21 mouse cellular contexts compared by ENCODE assay signal in the genomic region with DNA sequence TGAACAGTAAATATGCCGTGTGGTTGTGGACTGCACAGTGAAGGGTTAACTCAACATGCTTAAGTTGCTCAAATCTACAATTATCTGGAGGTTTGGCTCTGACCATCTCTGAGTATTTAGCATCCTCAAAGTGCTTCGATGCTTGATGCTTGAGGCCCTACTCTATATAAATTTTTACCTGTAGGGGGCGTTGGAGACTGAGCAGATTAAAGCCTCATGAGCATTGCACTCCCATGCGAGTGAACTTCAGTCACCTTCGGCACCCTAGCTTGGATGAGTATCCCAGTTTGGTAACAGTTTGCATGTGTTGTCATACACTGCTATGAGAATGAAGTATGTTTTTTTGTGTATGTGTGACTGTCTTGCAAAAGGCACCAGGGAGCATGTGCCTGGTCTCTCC. TPM values are rescaled to one million over a fixed set of nuclear protein-coding genes. Genes with fewer than 3 reads are reported as not detected.
DNase-seq lines count a peak whose midpoint lies in the region; ATAC-seq and TF ChIP-seq lines count a peak whose summit lies in the region.
"Had no signal": no experiment of that assay in that cellular context is flagged by ENCODE, and none has a peak within 500 bp of the region (broad histone marks: within the 10 kb centered on the region; RNA-seq: fewer than 3 reads in every experiment).

No protein-coding gene starts in this region.

- in situ Hi-C loops in ES-E14 (cut with MboI; ENCODE audit: low sequenced_read_pairs in 2 of 2, unreplicated experiment in 2 of 2): loop anchor here (10.0 to 25.0 kb wide), 2 partner anchors 135 to 142 kb away; no protein-coding TSS in a partner anchor

- no peak for TF ChIP-seq EP300 in heart, adult 2 months (IDR thresholded peaks at IDR 0.05; ENCODE audit: insufficient read depth, low read depth, low read length)
- TF ChIP-seq EP300 in lung, postnatal 0 days (IDR thresholded peaks at IDR 0.05): no peak

- peak; percentile 31 for TF ChIP-seq CTCF in heart, adult 2 months (IDR thresholded peaks at IDR 0.05)
- peak; percentile 39 for TF ChIP-seq CTCF in lung, postnatal 0 days (IDR thresholded peaks at IDR 0.05)

- WGBS in heart, adult 2 months: 47% methylated on average over 5 of the region's 5 CpGs
- WGBS in heart, embryonic 12.5 days: 46% methylated on average over 5 of the region's 5 CpGs
- 44% methylated on average over 5 of the region's 5 CpGs for WGBS in lung, postnatal 0 days
- 53% methylated on average over 5 of the region's 5 CpGs for WGBS in neural tube, embryonic 15.5 days

- H3K27me3 ChIP-seq in heart, adult 2 months (ENCODE audit: control insufficient read depth, insufficient read depth, low read length): no peaks in the 10 kb centered on the region
- H3K27me3 ChIP-seq in heart, embryonic 12.5 days (replicated peaks): no peaks in the 10 kb centered on the region
- H3K27me3 ChIP-seq in lung, postnatal 0 days (replicated peaks; ENCODE audit: insufficient read depth, low read length): no peaks in the 10 kb centered on the region
- no peaks in the 10 kb centered on the region for H3K27me3 ChIP-seq in neural tube, embryonic 15.5 days (replicated peaks)

- H3K9ac ChIP-seq in heart, adult 2 months (ENCODE audit: low read depth, low read length): no peak overlapping the region
- H3K9ac ChIP-seq in heart, embryonic 12.5 days: no peak overlapping the region
- no peak overlapping the region for H3K9ac ChIP-seq in lung, postnatal 0 days (replicated peaks; ENCODE audit: low read depth)
- H3K9ac ChIP-seq in ES-E14 (ENCODE audit: insufficient read depth, low read depth, low read length, poor library complexity, severe bottlenecking): no peak overlapping the region
- H3K9ac ChIP-seq in neural tube, embryonic 15.5 days (replicated peaks): no peak overlapping the region

- H3K4me3 ChIP-seq in heart, adult 2 months: no peak overlapping the region
- no peak overlapping the region for H3K4me3 ChIP-seq in heart, embryonic 12.5 days
- H3K4me3 ChIP-seq in lung, postnatal 0 days (ENCODE audit: low read depth, low read length): no peak overlapping the region
- H3K4me3 ChIP-seq in ES-E14 (ENCODE audit: insufficient read depth in 1 of 2, low read depth in 1 of 2, low read length in 2 of 2, poor library complexity in 1 of 2, severe bottlenecking in 1 of 2): no peak overlapping the region
- H3K4me3 ChIP-seq in neural tube, embryonic 15.5 days (replicated peaks): no peak overlapping the region
- H3K4me3 ChIP-seq: erythroblast, embryonic 14.5 days had no signal

- no peak for ATAC-seq in heart, embryonic 12.5 days (ENCODE audit: insufficient number of reproducible peaks, low FRiP score)
- ATAC-seq in lung, postnatal 0 days: no peak
- ATAC-seq in neural tube, embryonic 15.5 days (ENCODE audit: low FRiP score): no peak
- ATAC-seq: inflammation-experienced regulatory T-cells, adult 6 months had no signal

- H3K4me2 ChIP-seq in heart, embryonic 12.5 days: no peak overlapping the region
- no peak overlapping the region for H3K4me2 ChIP-seq in lung, postnatal 0 days (replicated peaks; ENCODE audit: low read depth, low read length)
- H3K4me2 ChIP-seq in neural tube, embryonic 15.5 days: no peak overlapping the region

- DNase-seq in heart, adult 2 months: no peak
- no peak for DNase-seq in lung, postnatal 0 days (ENCODE audit: low spot score)
- DNase-seq in lung, postnatal 4 days: no peak
- DNase-seq in ES-E14 (ENCODE audit: low read depth, low spot score): peak; percentile 24
- DNase-seq in naive thymus-derived CD4-positive, alpha-beta T cell, adult 2 months (ENCODE audit: low read depth): peak; percentile 2
- DNase-seq in frontal cortex, postnatal 25 days (ENCODE audit: low spot score in 2 of 2): no peak
- DNase-seq: adrenal gland, postnatal 25 days; heart, adult 11 months; kidney, postnatal 14 days; lung, adult 18-20 months; right cerebral cortex, postnatal 25 days; thymus, adult 2 months had no signal

- 0 out of 2 replicates have a peak, but pooled peaks cover 8% of the 10 kb centered on the region for H3K9me3 ChIP-seq in heart, embryonic 12.5 days (replicated peaks)
- H3K9me3 ChIP-seq in lung, postnatal 0 days (ENCODE audit: low read length): no peaks in the 10 kb centered on the region
- no peaks in the 10 kb centered on the region for H3K9me3 ChIP-seq in ES-E14 (ENCODE audit: control insufficient read depth, insufficient read depth, low read depth, low read length)
- no peaks in the 10 kb centered on the region for H3K9me3 ChIP-seq in neural tube, embryonic 15.5 days (replicated peaks)

- H3K36me3 ChIP-seq in heart, adult 2 months (ENCODE audit: control insufficient read depth, insufficient read depth, low read length): no peaks in the 10 kb centered on the region
- no peaks in the 10 kb centered on the region for H3K36me3 ChIP-seq in heart, embryonic 12.5 days
- no peaks in the 10 kb centered on the region for H3K36me3 ChIP-seq in lung, postnatal 0 days (ENCODE audit: insufficient read depth, low read length)
- H3K36me3 ChIP-seq in ES-E14 (ENCODE audit: control insufficient read depth, insufficient read depth, low read length, poor library complexity, severe bottlenecking): no peaks in the 10 kb centered on the region
- no peaks in the 10 kb centered on the region for H3K36me3 ChIP-seq in neural tube, embryonic 15.5 days

- H3K27ac ChIP-seq in heart, adult 2 months: no peak overlapping the region
- no peak overlapping the region for H3K27ac ChIP-seq in heart, embryonic 12.5 days (ENCODE audit: poor library complexity, severe bottlenecking)
- no peak overlapping the region for H3K27ac ChIP-seq in lung, postnatal 0 days (ENCODE audit: low read length)
- H3K27ac ChIP-seq in ES-E14 (ENCODE audit: insufficient read depth, low read depth, low read length, poor library complexity, severe bottlenecking): no peak overlapping the region
- no peak overlapping the region for H3K27ac ChIP-seq in neural tube, embryonic 15.5 days (replicated peaks)

- no peaks in the 10 kb centered on the region; the same call in 1 of the 2 replicates for H3K4me1 ChIP-seq in heart, adult 2 months (ENCODE audit: control insufficient read depth, insufficient read depth, low read length)
- peaks cover 9% of the 10 kb centered on the region for H3K4me1 ChIP-seq in heart, embryonic 12.5 days (replicated peaks)
- no peaks in the 10 kb centered on the region for H3K4me1 ChIP-seq in lung, postnatal 0 days (ENCODE audit: insufficient read depth, low read depth, low read length)
- no peaks in the 10 kb centered on the region for H3K4me1 ChIP-seq in ES-E14 (ENCODE audit: control insufficient read depth in 2 of 2, insufficient read depth in 2 of 2, low read length in 2 of 2, poor library complexity in 1 of 2)
- no peaks in the 10 kb centered on the region for H3K4me1 ChIP-seq in neural tube, embryonic 15.5 days

- intact Hi-C loops in heart, adult 2 months (cut with DNase I): loop anchor here (5.0 kb wide), 1 partner anchor 67 kb away; no protein-coding TSS in a partner anchor

- no peaks in the 10 kb centered on the region for H3K79me2 ChIP-seq in heart, adult 2 months (replicated peaks; ENCODE audit: control insufficient read depth, insufficient read depth, low read length)

- TF ChIP-seq POLR2A in heart, adult 2 months (IDR thresholded peaks at IDR 0.05; ENCODE audit: insufficient read depth, low read depth, low read length): no peak

TF ChIP-seq in ES-E14, 5 proteins besides CTCF, POLR2A, EP300 and RAD21:
- TF ChIP-seq ZC3H11A (IDR thresholded peaks at IDR 0.05; ENCODE audit: borderline replicate concordance, low read depth, low read length) (0 out of 2 replicates have a peak, but pooled peaks have one; percentile 14), HCFC1 (IDR thresholded peaks at IDR 0.05; ENCODE audit: borderline replicate concordance, insufficient read depth, low read length) (no peak)

RNA-seq across cellular contexts. Expression of gene Gm4922, which starts 16.7 kb away (rescaled TPM):
- total RNA-seq in heart, adult 2 months (2021): not detected
- polyA plus RNA-seq in heart, adult 2 months (2012; rRNA removed): 0.06 TPM in 1 of 2 replicates, not detected in the other
- not detected in 2 replicates for polyA plus RNA-seq in heart, embryonic 12.5 days (2016; fragmentation: Nextera tagmentation; extraction: Ambion mirVana)
- 0.05 and 0.08 TPM in 2 replicates for polyA plus RNA-seq in lung, postnatal 0 days (2015; fragmentation: Nextera tagmentation; extraction: Ambion mirVana)
- not detected in 2 replicates for total RNA-seq in ES-E14 (2012; rRNA removed)
- polyA plus RNA-seq in neural tube, embryonic 15.5 days (2015; fragmentation: Nextera tagmentation; extraction: Ambion mirVana): 0.28 and 0.50 TPM in 2 replicates
- total RNA-seq: adrenal gland, postnatal 25 days; common myeloid progenitor, adult 5-6 weeks; heart, postnatal 25 days; layer of hippocampus, postnatal 25 days had no signal
- polyA plus RNA-seq: erythroblast, embryonic 14.5 days; frontal cortex, adult 2 months; inflammation-experienced regulatory T-cells, adult 6 months; limb, embryonic 11.5 days; thymus, adult 2 months had no signal

RNA-seq across cellular contexts. Expression of gene Arfgef3, which starts 26.2 kb away (rescaled TPM):
- under 1 TPM; 0.18 to 0.20 TPM for total RNA-seq in heart, adult 2 months (2021)
- 0.12 and 0.18 TPM in 2 replicates for polyA plus RNA-seq in heart, adult 2 months (2012; rRNA removed)
- 0.57 and 0.69 TPM in 2 replicates for polyA plus RNA-seq in heart, embryonic 12.5 days (2016; fragmentation: Nextera tagmentation; extraction: Ambion mirVana)
- 3.5 and 3.6 TPM in 2 replicates for polyA plus RNA-seq in lung, postnatal 0 days (2015; fragmentation: Nextera tagmentation; extraction: Ambion mirVana)
- 3.6 and 4.0 TPM in 2 replicates for total RNA-seq in ES-E14 (2012; rRNA removed)
- polyA plus RNA-seq in neural tube, embryonic 15.5 days (2015; fragmentation: Nextera tagmentation; extraction: Ambion mirVana): 6.4 and 7.4 TPM in 2 replicates

Comparison
In these comparisons a context has a peak if more than half of its experiments do, and no peak if none do; other contexts are left out.
1. DNase-seq: peak in ES-E14 (single experiment) and naive thymus-derived CD4-positive, alpha-beta T cell, adult 2 months (single experiment); none in heart, adult 2 months (0 of 2), lung, postnatal 0 days (single experiment), lung, postnatal 4 days (0 of 2) and frontal cortex, postnatal 25 days (0 of 2).